Mouse (Mus musculus) cortical plate, adult 2 months (tissue): ENCODE measurements around the gene Traf2.

ENCODE experiments used
- CTCF ChIP-seq: fragments of 200-500 bp; IDR thresholded peaks from 2 replicates; pipeline ENCODE4 v1.5.1; 2011; ENCODE audit warnings: mild to moderate bottlenecking, control low read depth, low read length; ENCODE audit not compliant: insufficient read depth; ENCODE audit errors: extremely low read depth
- POLR2A ChIP-seq: fragments of 200-500 bp; IDR thresholded peaks from 2 replicates; pipeline ENCODE4 v1.6.1; 2011; ENCODE audit warnings: mild to moderate bottlenecking, low read length, control low read depth; ENCODE audit not compliant: insufficient read depth; ENCODE audit errors: extremely low read depth

DNA sequence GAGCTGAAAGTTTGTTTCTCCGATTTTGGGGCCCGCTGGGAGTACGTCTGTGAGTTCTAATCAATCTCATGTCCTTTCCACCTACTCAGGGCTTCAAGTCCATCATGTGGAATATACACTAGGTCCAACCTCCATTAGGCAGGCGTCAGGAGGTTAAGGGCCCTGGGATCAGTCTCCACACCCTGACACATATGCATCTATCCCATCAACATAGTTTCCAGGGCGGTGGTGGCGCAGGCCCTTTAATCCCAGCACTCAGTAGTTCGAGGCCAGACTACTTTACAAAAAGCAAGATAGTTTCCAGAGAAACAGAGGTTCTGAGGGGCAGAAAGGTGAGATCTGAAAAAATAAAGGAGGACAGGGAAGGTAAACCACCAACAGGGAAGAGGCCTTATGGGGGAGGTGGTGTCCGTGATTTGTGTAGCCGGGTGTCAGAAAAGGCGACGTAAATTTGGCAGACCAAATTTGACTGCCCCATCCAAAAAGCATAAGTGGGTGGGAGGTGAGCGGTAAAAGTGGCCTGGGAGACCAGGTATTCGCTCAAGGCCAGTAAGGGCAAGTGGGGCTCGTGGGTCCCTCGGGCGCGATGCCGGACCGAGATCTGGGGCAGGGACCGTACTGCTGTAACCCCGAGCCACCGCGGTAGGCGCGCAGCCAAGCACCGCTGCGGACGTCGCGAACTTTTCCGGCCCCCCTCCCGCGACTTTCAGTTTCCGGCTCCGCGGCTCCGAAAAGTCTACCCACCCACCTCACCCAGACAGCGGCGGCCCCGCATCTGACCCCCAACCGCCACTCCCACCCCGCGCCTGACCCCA is 537 bp downstream of the Traf2 start:
- TF ChIP-seq POLR2A (no peak), CTCF (no peak)
